Comparison of ENCODE assay signal across 8 mouse cellular contexts in the genomic region with DNA sequence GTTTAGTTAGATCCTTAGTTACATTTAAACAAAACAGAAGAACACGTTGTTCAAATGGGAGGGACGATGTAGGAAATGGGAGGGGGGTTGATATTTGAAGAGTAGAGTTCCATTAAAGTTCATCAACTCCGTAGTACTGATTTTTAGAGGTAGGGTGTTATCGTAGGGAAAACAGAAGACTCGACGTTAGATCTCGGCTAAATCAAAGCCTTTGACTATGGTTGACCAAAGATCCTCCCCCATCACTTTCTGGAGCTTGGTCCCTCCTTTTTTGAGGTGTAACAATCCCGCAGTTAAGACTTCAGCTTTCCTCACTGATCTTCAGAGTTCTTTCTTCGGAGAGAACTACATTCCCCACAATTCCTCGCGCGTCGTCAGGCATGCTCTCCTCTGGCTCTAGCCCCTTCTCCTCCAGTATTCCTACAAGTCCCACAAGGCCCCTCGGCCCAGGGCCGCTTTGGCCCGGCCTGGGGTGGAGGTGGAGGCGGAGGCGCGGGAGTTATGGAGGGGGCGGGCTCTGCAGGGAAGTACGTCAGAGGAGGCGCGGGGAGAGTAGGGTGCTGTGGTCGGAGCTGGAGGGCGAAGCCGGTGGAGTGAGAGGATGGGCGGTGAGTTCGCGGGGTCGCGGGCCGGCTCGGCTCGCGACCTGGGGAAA. TPM values are rescaled to one million over a fixed set of nuclear protein-coding genes. Genes with fewer than 3 reads are reported as not detected.
DNase-seq lines count a peak whose midpoint lies in the region; ATAC-seq and TF ChIP-seq lines count a peak whose summit lies in the region.

Gene Cldnd1, plus strand, starts transcription at position 434 of the 655 bp plus-strand sequence.

- no peaks in the 10 kb centered on the region for H3K9me3 ChIP-seq in hindbrain, embryonic 10.5 days
- H3K9me3 ChIP-seq in lung, postnatal 0 days (ENCODE audit: low read length) = no peaks in the 10 kb centered on the region

- H3K27me3 ChIP-seq in hindbrain, embryonic 10.5 days (ENCODE audit: insufficient read depth, poor library complexity, severe bottlenecking) = no peaks in the 10 kb centered on the region
- no peaks in the 10 kb centered on the region for H3K27me3 ChIP-seq in lung, postnatal 0 days (replicated peaks; ENCODE audit: insufficient read depth, low read length)

- peak; percentile 98 for ATAC-seq in frontal cortex, adult (ENCODE audit: low TSS enrichment)
- ATAC-seq in lung, postnatal 0 days = peak; percentile 100

- peak within 1 kb of the TSS; percentile 45 for H3K9ac ChIP-seq in lung, postnatal 0 days (replicated peaks; ENCODE audit: low read depth)

- WGBS in hindbrain, embryonic 10.5 days = 2% methylated on average over 35 of the region's 35 CpGs
- under 1% methylated on average over 34 of the region's 35 CpGs for WGBS in lung, postnatal 0 days

- H3K36me3 ChIP-seq in hindbrain, embryonic 10.5 days = peaks cover 33% of the 10 kb centered on the region
- peaks cover 19% of the 10 kb centered on the region for H3K36me3 ChIP-seq in lung, postnatal 0 days (ENCODE audit: insufficient read depth, low read length)

- H3K4me3 ChIP-seq in hindbrain, embryonic 10.5 days = peak within 1 kb of the TSS; percentile 82
- H3K4me3 ChIP-seq in lung, postnatal 0 days (ENCODE audit: low read depth, low read length) = peak within 1 kb of the TSS; percentile 73

- peaks cover 7% of the 10 kb centered on the region for H3K4me1 ChIP-seq in hindbrain, embryonic 10.5 days (replicated peaks)
- no peaks in the 10 kb centered on the region for H3K4me1 ChIP-seq in lung, postnatal 0 days (ENCODE audit: insufficient read depth, low read depth, low read length)

- TF ChIP-seq CTCF in lung, postnatal 0 days (IDR thresholded peaks at IDR 0.05) = no peak

- peak within 1 kb of the TSS; percentile 61 for H3K4me2 ChIP-seq in lung, postnatal 0 days (replicated peaks; ENCODE audit: low read depth, low read length)

- DNase-seq in MN1 (ENCODE audit: low spot score) = peak; percentile 96
- peak; percentile 97 for DNase-seq in cerebellum, adult 9-10 months
- DNase-seq in hindbrain, embryonic 10.5 days (ENCODE audit: low spot score) = peak; percentile 97
- peak; percentile 98 for DNase-seq in layer of hippocampus, adult 9-11 months
- peak; percentile 99 for DNase-seq in lung, postnatal 0 days (ENCODE audit: low spot score)
- DNase-seq in ovary, postnatal 14 days (ENCODE audit: low spot score) = peak; percentile 83
- DNase-seq in thymus, postnatal 14 days = peak; percentile 96

- H3K27ac ChIP-seq in hindbrain, embryonic 10.5 days = peak within 1 kb of the TSS; percentile 93
- H3K27ac ChIP-seq in lung, postnatal 0 days (ENCODE audit: low read length) = peak within 1 kb of the TSS; percentile 85

- TF ChIP-seq EP300 in lung, postnatal 0 days (IDR thresholded peaks at IDR 0.05) = no peak

RNA-seq across cellular contexts. Expression of gene Cldnd1, which starts in this region (rescaled TPM):
- polyA plus RNA-seq in hindbrain, embryonic 10.5 days (2016; fragmentation: Nextera tagmentation; extraction: Ambion mirVana) = 98.7 and 105 TPM in 2 replicates
- polyA plus RNA-seq in lung, postnatal 0 days (2015; fragmentation: Nextera tagmentation; extraction: Ambion mirVana) = 80.4 and 81.8 TPM in 2 replicates

Comparison
In these comparisons a context has a peak if more than half of its experiments do, and no peak if none do; other contexts are left out.
1. Peak in every context shown above with its lines: DNase-seq, ATAC-seq, H3K4me3 ChIP-seq and H3K27ac ChIP-seq.